Mouse (Mus musculus): ENCODE results near the gene Plekha4. TPM values are rescaled to one million over a fixed set of nuclear protein-coding genes. Genes with fewer than 3 reads are reported as not detected.
"Not testable (repeated sequence)": the region's sequence is repeated elsewhere in the genome, so short reads cannot be mapped to it uniquely, and the experiment has no call there.

The Plekha4 gene
- polyA plus RNA-seq, 1 experiment from 2014 or later: 1.4 TPM

GRCm38 (mm10) chr7:45527169-45527568 is 1.0 kb downstream of the Plekha4 start:
- WGBS: 89% methylated on average over 6 of the region's 6 CpGs
- ATAC-seq; H3K4me2 ChIP-seq (ENCODE audit: low read depth, low read length); H3K36me3 ChIP-seq (ENCODE audit: control insufficient read depth, insufficient read depth, low read length); H3K9ac ChIP-seq (ENCODE audit: low read depth, low read length); H3K9me3 ChIP-seq (ENCODE audit: control insufficient read depth, low read length); H3K27me3 ChIP-seq (replicated peaks; ENCODE audit: control insufficient read depth, insufficient read depth, low read length); H3K4me3 ChIP-seq (ENCODE audit: low read length): not testable (repeated sequence)
- peaks cover 30% of the 10 kb centered on the region for H3K4me1 ChIP-seq (ENCODE audit: control insufficient read depth, insufficient read depth, low read length)
- 0 out of 2 replicates have a peak overlapping the region, but pooled peaks have one; percentile 3 for H3K27ac ChIP-seq (ENCODE audit: low read length)

GRCm38 (mm10) chr7:45529461-45529860 is 3.3 kb downstream of the Plekha4 start:
- peaks cover 21% of the 10 kb centered on the region for H3K4me1 ChIP-seq (ENCODE audit: control insufficient read depth, insufficient read depth, low read length)
- no peaks in the 10 kb centered on the region for H3K27me3 ChIP-seq (replicated peaks; ENCODE audit: control insufficient read depth, insufficient read depth, low read length)
- 21% methylated on average over 6 of the region's 6 CpGs for WGBS
- H3K9me3 ChIP-seq (ENCODE audit: control insufficient read depth, low read length): no peaks in the 10 kb centered on the region
- peak overlapping the region; percentile 55 for H3K9ac ChIP-seq (ENCODE audit: low read depth, low read length)
- H3K36me3 ChIP-seq (ENCODE audit: control insufficient read depth, insufficient read depth, low read length): no peaks in the 10 kb centered on the region
- H3K27ac ChIP-seq (ENCODE audit: low read length): no peak overlapping the region; the same call in 1 of the 2 replicates
- no peak for ATAC-seq
- no peak overlapping the region; the same call in 1 of the 2 replicates for H3K4me2 ChIP-seq (ENCODE audit: low read depth, low read length)
- no peak overlapping the region for H3K4me3 ChIP-seq (ENCODE audit: low read length)

GRCm38 (mm10) chr7:45530643-45531042 is 4.5 kb downstream of the Plekha4 start:
- no peak overlapping the region for H3K4me2 ChIP-seq (ENCODE audit: low read depth, low read length)
- 51% methylated on average over 2 of the region's 2 CpGs for WGBS
- H3K9me3 ChIP-seq (ENCODE audit: control insufficient read depth, low read length): no peaks in the 10 kb centered on the region
- H3K36me3 ChIP-seq (ENCODE audit: control insufficient read depth, insufficient read depth, low read length): no peaks in the 10 kb centered on the region
- no peak for ATAC-seq
- peak overlapping the region; percentile 29; the same call in 1 of the 2 replicates for H3K9ac ChIP-seq (ENCODE audit: low read depth, low read length)
- H3K4me1 ChIP-seq (ENCODE audit: control insufficient read depth, insufficient read depth, low read length): peaks cover 11% of the 10 kb centered on the region; the same call in 1 of the 2 replicates
- no peak overlapping the region for H3K4me3 ChIP-seq (ENCODE audit: low read length)
- H3K27me3 ChIP-seq (replicated peaks; ENCODE audit: control insufficient read depth, insufficient read depth, low read length): no peaks in the 10 kb centered on the region
- no peak overlapping the region; the same call in 1 of the 2 replicates for H3K27ac ChIP-seq (ENCODE audit: low read length)

GRCm38 (mm10) chr7:45535676-45536075 is 9.5 kb downstream of the Plekha4 start:
- Histone ChIP-seq H3K4me3 (ENCODE audit: low read length) (no peak overlapping the region), H3K9ac (ENCODE audit: low read depth, low read length) (no peak overlapping the region), H3K27ac (ENCODE audit: low read length) (no peak overlapping the region), H3K4me1 (ENCODE audit: control insufficient read depth, insufficient read depth, low read length) (peaks cover 6% of the 10 kb centered on the region), H3K36me3 (ENCODE audit: control insufficient read depth, insufficient read depth, low read length) (no peaks in the 10 kb centered on the region), H3K4me2 (ENCODE audit: low read depth, low read length) (no peak overlapping the region), H3K27me3 (replicated peaks; ENCODE audit: control insufficient read depth, insufficient read depth, low read length) (no peaks in the 10 kb centered on the region), H3K9me3 (ENCODE audit: control insufficient read depth, low read length) (no peaks in the 10 kb centered on the region)
- no peak for ATAC-seq
- WGBS: 81% methylated on average over 1 of the region's 1 CpGs

- Histone ChIP-seq H3K27me3 (replicated peaks; ENCODE audit: control insufficient read depth, insufficient read depth, low read length) (no peaks in the 10 kb centered on the region), H3K9me3 (ENCODE audit: control insufficient read depth, low read length) (no peaks in the 10 kb centered on the region), H3K4me2 (ENCODE audit: low read depth, low read length) (peak overlapping the region; percentile 83), H3K36me3 (ENCODE audit: control insufficient read depth, insufficient read depth, low read length) (no peaks in the 10 kb centered on the region), H3K4me3 (ENCODE audit: low read length) (peak overlapping the region; percentile 60), H3K9ac (ENCODE audit: low read depth, low read length) (peak overlapping the region; percentile 71), H3K27ac (ENCODE audit: low read length) (no peak overlapping the region), H3K4me1 (ENCODE audit: control insufficient read depth, insufficient read depth, low read length) (peaks cover 6% of the 10 kb centered on the region)
- ATAC-seq: no peak
- WGBS: 81% methylated on average over 10 of the region's 10 CpGs
Measured at GRCm38 (mm10) chr7:45537602-45538001, 11.5 kb downstream of the Plekha4 start.

- H3K27ac ChIP-seq (ENCODE audit: low read length): no peak overlapping the region
- H3K4me3 ChIP-seq (ENCODE audit: low read length): peak overlapping the region; percentile 60
- WGBS: 2% methylated on average over 28 of the region's 29 CpGs
Measured at GRCm38 (mm10) chr7:45538163-45539041, 12.3 kb downstream of the Plekha4 start.

GRCm38 (mm10) chr7:45539095-45539494 is 13.0 kb downstream of the Plekha4 start:
- Histone ChIP-seq H3K27ac (ENCODE audit: low read length) (no peak overlapping the region), H3K36me3 (ENCODE audit: control insufficient read depth, insufficient read depth, low read length) (no peaks in the 10 kb centered on the region), H3K9me3 (ENCODE audit: control insufficient read depth, low read length) (no peaks in the 10 kb centered on the region), H3K4me1 (ENCODE audit: control insufficient read depth, insufficient read depth, low read length) (peaks cover 6% of the 10 kb centered on the region), H3K4me2 (ENCODE audit: low read depth, low read length) (no peak overlapping the region), H3K4me3 (ENCODE audit: low read length) (no peak overlapping the region), H3K27me3 (replicated peaks; ENCODE audit: control insufficient read depth, insufficient read depth, low read length) (no peaks in the 10 kb centered on the region), H3K9ac (ENCODE audit: low read depth, low read length) (no peak overlapping the region)
- ATAC-seq: peak; percentile 13; the same call in 1 of the 2 replicates
- 91% methylated on average over 3 of the region's 3 CpGs for WGBS

More at GRCm38 (mm10) chr7:45538163-45539041, 12.3 kb downstream of the Plekha4 start:
- Histone ChIP-seq H3K36me3 (ENCODE audit: control insufficient read depth, insufficient read depth, low read length) (no peaks in the 10 kb centered on the region), H3K9me3 (ENCODE audit: control insufficient read depth, low read length) (no peaks in the 10 kb centered on the region), H3K4me2 (ENCODE audit: low read depth, low read length) (peak overlapping the region; percentile 83), H3K4me1 (ENCODE audit: control insufficient read depth, insufficient read depth, low read length) (peaks cover 6% of the 10 kb centered on the region), H3K9ac (ENCODE audit: low read depth, low read length) (peak overlapping the region; percentile 71), H3K27me3 (replicated peaks; ENCODE audit: control insufficient read depth, insufficient read depth, low read length) (no peaks in the 10 kb centered on the region)
- ATAC-seq: peak; percentile 87

GRCm38 (mm10) chr7:45540213-45540612 is 14.1 kb downstream of the Plekha4 start:
- 74% methylated on average over 2 of the region's 2 CpGs for WGBS
- no peak for ATAC-seq
- Histone ChIP-seq H3K27ac (ENCODE audit: low read length) (no peak overlapping the region), H3K4me2 (ENCODE audit: low read depth, low read length) (no peak overlapping the region), H3K27me3 (replicated peaks; ENCODE audit: control insufficient read depth, insufficient read depth, low read length) (no peaks in the 10 kb centered on the region), H3K4me3 (ENCODE audit: low read length) (no peak overlapping the region), H3K9me3 (ENCODE audit: control insufficient read depth, low read length) (no peaks in the 10 kb centered on the region), H3K4me1 (ENCODE audit: control insufficient read depth, insufficient read depth, low read length) (peaks cover 6% of the 10 kb centered on the region), H3K9ac (ENCODE audit: low read depth, low read length) (no peak overlapping the region), H3K36me3 (ENCODE audit: control insufficient read depth, insufficient read depth, low read length) (no peaks in the 10 kb centered on the region)

GRCm38 (mm10) chr7:45544525-45544924 is 18.4 kb downstream of the Plekha4 start:
- Histone ChIP-seq H3K4me1 (ENCODE audit: control insufficient read depth, insufficient read depth, low read length) (no peaks in the 10 kb centered on the region), H3K9me3 (ENCODE audit: control insufficient read depth, low read length) (no peaks in the 10 kb centered on the region), H3K27ac (ENCODE audit: low read length) (no peak overlapping the region), H3K4me2 (ENCODE audit: low read depth, low read length) (no peak overlapping the region), H3K27me3 (replicated peaks; ENCODE audit: control insufficient read depth, insufficient read depth, low read length) (no peaks in the 10 kb centered on the region), H3K36me3 (ENCODE audit: control insufficient read depth, insufficient read depth, low read length) (no peaks in the 10 kb centered on the region), H3K4me3 (ENCODE audit: low read length) (no peak overlapping the region), H3K9ac (ENCODE audit: low read depth, low read length) (no peak overlapping the region)
- no peak for ATAC-seq
- WGBS: 89% methylated on average over 1 of the region's 1 CpGs
